Mouse (Mus musculus): Measurements from ENCODE around the gene Gm48552.

The Gm48552 gene

DNA sequence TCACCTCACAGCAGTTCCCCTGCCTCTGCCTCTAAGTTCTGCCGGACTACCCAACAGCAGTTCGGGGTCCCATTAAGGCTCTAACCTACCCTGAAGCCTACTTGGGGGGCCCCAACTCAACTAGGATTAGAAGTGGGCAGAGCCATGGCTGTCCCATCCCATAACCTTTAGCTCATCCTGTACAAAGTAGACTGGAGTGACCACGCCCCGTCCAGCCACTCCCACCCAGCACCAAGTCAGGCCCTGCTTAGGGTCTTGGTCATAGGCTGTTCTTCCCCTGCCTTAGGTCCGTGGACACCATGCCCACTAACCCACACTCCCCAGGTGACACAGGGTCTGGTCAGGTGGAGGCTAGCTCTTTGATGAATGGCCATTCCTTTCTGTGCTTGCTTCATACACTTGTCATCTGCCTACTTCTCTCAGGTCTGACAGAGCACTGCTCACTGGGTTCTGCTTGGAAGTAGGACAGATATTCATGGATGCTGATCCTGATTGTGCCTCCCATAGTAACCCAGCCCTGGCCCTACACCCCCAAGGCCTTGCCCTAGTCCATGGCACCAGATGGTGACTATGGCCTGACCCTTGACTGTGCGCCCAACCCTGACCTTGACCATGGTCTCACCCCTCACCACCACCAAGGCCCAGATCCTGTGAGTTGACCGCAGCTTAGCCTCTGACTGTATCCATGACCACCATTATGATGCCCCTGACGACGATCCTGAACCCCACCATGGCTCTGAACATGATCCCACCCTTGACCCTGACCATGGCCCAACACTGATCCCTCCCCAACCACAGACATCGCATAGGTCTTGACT, 30.5 kb downstream of the Gm48552 start:
- DNase-seq (ENCODE audit: low spot score in 2 of 2) = no peak

DNA sequence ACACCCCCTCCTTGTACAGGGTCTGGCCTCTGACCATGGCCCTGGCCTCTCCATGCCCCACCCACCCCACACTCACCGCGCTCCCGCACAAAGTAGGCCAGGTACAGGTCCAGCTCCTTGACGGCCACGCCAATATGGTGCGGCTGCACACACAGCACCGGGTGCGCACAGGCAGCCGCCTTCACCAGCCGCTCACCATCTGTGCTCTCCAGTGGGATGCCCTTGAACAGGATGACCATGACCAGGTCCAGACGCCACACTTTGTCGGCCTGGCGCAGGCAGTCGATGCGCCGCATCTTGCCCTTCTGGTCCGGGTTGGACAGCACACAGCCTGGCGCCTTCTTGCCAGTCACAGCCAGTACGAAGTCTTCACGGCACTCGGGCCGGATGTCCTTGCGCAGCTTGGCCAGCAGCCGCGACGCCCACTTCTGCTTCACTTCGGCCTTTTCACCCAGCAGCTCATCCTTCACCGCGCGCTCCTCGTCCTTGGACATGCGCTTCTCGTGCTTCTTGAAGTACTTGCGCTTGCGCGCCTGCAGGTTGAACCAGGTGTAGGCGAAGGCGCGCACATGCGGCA, 31.5 kb downstream of the Gm48552 start:
- DNase-seq (ENCODE audit: low spot score in 2 of 2) = no peak

DNA sequence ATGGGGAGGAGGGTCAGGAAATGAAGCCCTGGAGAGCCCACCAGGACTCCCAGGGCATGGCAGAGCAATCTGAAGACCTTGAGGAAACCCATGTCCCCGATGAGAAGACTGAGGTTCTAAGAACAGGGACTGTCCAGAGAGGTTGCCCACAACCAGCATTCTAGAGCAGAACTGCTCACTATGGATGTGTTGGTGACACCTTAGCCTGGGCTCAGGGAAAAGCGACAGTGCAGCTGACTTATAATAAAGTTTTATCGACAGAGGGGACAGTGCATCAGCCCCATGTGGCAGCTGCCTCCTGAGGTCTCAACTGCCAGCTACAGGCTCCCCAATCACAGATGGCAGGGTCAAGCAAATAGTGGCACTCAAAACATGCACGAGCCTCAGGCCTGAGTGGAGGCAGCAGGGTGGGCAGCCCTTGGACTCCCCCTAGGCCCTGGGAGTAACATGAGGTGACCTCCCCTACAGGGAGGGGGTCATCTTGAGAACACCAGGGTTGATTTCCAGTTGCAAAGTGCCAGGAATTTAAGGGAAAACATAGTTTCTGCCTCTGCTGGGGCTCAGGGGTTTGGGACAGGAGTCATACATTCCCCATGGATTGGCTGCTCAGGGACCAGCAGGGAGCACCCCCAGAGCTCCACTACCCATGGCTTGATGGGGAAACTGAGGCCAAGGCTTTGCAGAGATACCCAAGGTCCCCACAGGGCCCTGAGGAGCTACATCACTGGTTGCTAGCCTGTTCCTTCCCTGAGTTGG, 32.4 kb downstream of the Gm48552 start:
- no peak for DNase-seq (ENCODE audit: low spot score in 2 of 2)

GRCm38 (mm10) chr10:81421797-81422100, 32.9 kb downstream of the Gm48552 start:
- no peak for DNase-seq (ENCODE audit: low spot score in 2 of 2)

- no peak for DNase-seq (ENCODE audit: low spot score in 2 of 2)
Observed at GRCm38 (mm10) chr10:81422191-81422590, 33.4 kb downstream of the Gm48552 start.

GRCm38 (mm10) chr10:81422661-81423217, 33.9 kb downstream of the Gm48552 start:
- no peak for DNase-seq (ENCODE audit: low spot score in 2 of 2)

- DNase-seq (ENCODE audit: low spot score in 2 of 2) = no peak
Observed at GRCm38 (mm10) chr10:81423476-81424245, 34.9 kb downstream of the Gm48552 start.

DNA sequence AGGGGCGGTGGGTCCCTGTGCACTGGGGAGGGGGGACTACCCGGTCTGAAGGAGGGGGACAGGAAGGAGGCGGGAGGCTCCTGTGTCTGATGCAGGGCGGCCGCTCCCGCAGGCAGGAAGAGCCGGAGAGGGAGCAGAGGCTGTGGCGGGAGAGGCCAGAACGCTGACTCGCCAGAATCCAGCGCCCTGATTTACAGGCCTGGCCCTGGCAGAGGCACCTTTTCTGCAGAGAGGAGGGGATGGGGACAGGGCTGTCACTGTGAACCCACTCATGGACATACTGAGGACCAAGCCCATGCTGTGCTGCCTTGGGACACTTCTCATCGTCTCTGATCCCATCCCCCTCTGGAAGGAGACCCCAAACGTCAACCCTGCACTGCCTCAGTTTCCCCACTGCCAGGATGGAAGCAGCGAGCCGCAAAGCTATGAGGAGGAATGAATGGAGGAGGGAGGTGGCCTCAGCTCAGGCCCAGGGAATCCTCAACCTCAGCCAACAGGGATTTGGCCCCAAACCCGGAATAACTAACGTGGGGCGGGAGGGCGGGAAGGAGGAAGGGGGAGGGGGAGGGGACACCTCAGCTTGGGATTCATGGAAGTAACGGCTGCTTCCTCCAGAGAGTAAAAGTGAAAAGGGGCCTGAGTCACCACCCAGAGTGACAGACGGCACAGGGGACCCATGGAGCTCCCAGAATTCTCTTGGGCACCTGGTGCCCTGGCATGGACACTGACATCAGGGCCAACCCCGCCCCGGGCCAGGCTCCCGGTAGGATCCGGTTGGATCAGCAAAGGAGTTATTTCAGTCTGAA, 35.6 kb downstream of the Gm48552 start:
- DNase-seq (ENCODE audit: low spot score in 2 of 2) = peak in 1 of 2 experiments; percentile 43

DNA sequence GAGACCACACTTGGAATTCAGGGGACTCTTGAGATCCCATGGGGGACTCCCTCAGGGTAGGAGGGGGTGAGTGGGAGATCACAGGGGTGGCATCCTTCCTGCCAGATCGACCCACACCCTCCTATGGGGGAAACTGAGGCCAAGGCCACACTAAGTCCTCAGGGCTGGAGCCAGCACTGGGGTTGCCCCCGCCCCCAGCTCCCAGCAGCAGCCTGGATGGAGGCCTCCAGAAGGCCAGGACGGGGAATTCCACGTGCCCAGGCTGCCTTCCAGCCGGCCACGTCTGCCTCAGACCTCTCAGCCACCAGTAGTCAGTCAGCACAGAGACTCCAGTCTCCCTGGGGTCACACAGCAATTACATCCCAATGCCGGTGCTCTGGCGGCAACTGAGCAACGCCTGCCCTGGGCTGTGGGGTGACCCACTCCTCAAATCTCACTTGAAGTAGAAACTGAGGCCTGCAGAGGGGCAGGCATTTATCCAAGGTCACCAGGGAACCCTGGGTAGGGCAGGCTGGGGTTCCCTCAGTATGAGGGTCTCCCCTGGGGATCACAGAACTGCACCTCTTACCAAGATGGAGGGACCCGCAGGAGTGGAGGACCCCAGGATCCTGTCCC, 36.5 kb downstream of the Gm48552 start:
- peak in 1 of 2 experiments; percentile 1 for DNase-seq (ENCODE audit: low spot score in 2 of 2)

DNA sequence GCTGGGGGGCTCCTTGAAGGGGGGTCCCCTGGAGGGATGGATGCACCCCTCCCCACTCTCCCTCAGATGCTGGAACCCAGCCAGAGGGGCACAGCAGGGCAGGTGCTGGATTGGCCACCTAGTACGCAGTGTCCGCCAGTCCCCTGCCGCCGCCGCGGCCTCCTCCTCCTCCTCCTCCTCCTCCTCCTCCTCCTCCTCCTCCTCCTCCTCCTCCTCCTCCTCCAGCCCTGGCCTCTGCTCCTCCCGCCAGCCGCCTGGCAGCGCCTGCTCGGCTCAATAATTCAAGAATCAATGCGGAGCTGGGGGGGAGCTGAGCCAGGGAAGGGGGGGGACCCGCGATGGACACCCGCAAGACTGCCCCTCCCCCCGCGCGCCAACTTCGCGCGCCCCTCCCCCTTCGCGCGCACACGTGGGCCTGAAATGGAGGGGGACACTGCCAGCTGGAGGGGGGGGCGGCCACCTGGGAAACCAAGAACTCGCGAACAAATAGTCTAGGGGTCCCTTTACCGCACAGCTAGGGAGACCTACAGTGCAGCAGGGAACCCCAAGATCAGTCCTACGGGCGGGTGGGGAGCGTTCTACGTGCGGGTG, 37.4 kb downstream of the Gm48552 start:
- no peak for DNase-seq (ENCODE audit: low spot score in 2 of 2)

DNA sequence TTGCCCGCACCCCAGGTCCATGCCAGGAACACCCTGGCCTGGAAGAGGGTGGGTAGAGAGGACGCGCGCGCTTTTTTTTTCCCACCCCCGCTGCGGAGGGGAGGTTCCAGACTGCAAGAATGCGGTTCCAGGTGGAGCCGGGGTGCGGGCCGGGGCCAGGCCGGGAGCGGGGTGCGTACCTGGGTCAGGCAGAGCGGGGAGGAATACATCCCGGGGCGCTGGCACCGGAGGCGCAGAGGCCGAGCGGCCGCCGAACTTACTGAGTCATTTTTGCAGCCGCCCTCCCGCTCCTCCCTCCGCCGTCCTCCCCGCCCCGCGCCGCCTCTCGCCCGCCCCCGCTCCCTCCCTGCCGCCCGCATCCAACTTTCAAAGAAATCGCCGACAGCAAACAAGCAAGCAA, 38.1 kb downstream of the Gm48552 start:
- peak; percentile 65 to 76 for DNase-seq (ENCODE audit: low spot score in 2 of 2)

DNA sequence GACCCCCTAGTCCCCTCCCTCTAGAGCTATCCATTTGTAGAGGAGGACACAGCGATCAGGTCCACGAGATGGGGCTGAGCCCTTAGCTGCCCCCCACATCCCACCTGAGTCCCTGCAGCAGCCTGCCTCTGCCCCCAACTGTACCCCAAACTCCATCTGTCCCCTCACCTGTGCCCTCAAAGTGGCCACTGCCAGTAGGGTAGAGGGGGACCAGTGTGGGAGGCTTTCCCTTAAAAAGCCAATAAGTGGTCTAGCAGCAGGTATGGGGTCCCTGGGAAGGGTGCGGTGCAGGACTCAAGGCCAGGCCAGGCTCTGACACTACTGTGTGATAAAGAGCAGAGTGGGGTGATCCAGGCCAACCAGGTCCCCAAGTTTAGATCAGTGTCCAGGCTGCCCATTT, 38.5 kb downstream of the Gm48552 start:
- DNase-seq (ENCODE audit: low spot score in 2 of 2) = no peak

- no peak for DNase-seq (ENCODE audit: low spot score in 2 of 2)
Observed at GRCm38 (mm10) chr10:81427804-81428506, 39.1 kb downstream of the Gm48552 start.

GRCm38 (mm10) chr10:81428507-81428870, 39.7 kb downstream of the Gm48552 start:
- no peak for DNase-seq (ENCODE audit: low spot score in 2 of 2)

GRCm38 (mm10) chr10:81429092-81429491, 40.3 kb downstream of the Gm48552 start:
- peak in 1 of 2 experiments; percentile 0 for DNase-seq (ENCODE audit: low spot score in 2 of 2)

DNA sequence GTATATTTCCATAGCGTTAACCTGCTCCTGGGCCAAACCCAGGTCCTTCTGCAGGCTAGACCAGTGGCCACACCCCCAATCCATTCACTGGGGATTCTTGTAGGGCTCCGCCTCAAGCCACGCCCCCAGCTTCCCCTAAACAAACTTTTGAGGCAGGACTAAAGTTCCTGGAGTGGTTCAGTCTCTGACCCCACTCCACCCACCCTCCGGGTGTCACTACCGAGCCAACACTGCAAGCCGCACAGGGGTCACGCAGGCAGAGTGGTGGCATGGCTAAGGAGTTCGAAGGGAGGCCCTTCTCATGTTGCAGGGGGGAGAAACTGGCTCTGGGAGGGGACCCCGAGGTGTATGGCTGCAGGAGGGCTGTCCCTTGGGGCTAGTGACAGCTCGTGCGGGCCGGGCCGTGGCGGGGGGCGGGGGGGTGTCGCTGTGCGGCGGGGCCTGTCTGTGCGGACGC, 40.8 kb downstream of the Gm48552 start:
- peak; percentile 86 to 90 for DNase-seq (ENCODE audit: low spot score in 2 of 2)

DNA sequence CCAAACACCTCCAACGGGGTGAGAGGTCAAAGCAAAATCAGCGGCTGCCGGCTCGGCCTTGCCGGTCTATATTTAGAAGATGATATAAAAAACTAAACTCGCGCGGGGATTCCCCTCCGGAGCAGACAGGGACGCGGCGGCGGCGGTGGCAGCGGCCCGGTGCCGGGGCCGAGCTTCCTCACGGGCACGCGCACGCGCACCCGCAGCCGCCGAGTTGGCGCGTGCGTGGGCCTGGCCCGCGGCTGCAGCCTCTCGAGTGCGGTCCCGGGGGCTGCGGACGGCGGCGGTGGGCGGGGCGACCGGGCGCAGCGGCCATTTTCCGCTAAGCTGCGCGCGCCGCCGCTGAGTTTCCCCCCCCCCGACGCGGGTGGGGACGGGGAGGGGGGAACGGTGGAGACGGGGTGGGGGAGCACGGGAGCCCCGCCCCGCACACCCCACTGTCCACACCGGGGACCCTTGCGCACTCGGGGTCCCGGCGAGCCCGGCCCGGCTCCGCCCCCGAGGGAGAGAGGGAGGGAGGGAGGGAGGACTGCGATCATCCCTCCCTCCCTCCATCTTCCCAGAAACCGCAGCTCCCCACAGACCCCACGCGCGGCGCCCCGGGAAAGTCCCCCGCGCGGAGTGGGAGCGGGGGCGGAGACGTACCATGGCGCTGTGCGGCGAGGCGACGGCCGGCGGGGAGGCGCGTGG, 41.5 kb downstream of the Gm48552 start:
- DNase-seq (ENCODE audit: low spot score in 2 of 2) = peak; percentile 70 to 74

GRCm38 (mm10) chr10:81430831-81431525, 42.2 kb downstream of the Gm48552 start:
- no peak for DNase-seq (ENCODE audit: low spot score in 2 of 2)
